Mouse (Mus musculus): Measurements from ENCODE around the gene Cadm1.
A peak's percentile ranks its signal among the peaks of the same experiment; 100 is the strongest.

Cadm1 gene

GRCm38 (mm10) chr9:47552960-47553575 is 23.1 kb downstream of the Cadm1 start:
- no peak for DNase-seq

- peak; percentile 62 for DNase-seq
Measured at GRCm38 (mm10) chr9:47560726-47561125, 30.8 kb downstream of the Cadm1 start.

DNA sequence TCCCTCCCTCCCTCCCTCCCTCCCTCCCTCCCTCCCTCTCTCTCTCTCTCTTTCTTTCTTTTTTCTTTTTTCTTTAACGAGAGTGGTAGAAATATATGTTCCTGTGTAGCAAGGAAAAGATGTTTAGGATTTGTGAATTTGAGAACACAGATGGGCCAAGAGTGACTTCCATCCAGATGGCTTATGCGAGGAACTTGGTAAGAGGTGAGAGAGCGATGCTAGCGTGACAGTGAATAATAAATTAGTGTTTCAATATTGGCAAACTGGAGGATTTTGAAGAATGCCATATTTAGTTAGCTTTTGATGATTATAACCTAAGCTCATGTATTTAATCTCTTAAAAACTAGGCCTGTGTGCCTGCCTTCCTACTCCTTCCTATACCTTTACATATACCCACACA is 31.6 kb downstream of the Cadm1 start:
- DNase-seq, result no peak

DNA sequence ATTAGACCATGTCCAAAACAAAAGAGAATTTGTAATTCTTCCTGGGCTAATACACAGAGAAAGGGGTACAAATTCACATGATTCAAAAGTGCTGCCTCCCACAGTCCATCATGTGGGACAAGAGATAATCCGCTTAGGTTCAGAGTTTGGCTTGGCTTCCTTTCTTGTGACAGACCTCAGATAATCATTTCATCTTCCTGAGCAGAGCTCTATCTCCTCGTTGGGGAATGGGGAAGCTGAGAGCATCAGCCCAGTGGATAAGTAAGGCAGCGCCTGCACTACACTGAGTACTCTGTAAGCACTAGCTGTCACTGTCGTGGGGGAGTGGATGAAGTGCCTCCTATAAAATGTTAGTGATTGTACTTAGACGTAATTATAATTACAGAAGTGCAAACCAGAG is 35.1 kb downstream of the Cadm1 start:
- no peak for DNase-seq

- DNase-seq, result no peak
Measured at GRCm38 (mm10) chr9:47567873-47568272, 37.9 kb downstream of the Cadm1 start.

DNA sequence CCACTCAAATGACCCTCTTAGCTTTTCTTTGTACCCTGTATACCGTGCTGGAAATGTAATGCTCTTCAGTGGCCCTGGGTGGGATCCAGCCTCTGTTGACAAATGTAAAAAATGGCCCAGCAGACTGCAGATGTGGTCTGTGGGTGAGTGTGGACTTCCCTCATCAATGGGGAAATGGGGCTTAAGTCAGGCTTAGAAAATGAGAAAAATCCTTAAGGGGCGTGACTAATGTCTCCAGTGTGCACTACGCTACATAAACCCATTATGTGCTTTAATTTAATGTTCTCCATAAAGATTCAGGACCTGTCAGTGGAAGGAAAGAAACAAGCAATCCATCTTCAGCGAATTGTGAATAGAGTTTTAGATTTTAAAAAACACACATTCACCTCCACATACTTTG is 40.2 kb downstream of the Cadm1 start:
- DNase-seq, result no peak

DNA sequence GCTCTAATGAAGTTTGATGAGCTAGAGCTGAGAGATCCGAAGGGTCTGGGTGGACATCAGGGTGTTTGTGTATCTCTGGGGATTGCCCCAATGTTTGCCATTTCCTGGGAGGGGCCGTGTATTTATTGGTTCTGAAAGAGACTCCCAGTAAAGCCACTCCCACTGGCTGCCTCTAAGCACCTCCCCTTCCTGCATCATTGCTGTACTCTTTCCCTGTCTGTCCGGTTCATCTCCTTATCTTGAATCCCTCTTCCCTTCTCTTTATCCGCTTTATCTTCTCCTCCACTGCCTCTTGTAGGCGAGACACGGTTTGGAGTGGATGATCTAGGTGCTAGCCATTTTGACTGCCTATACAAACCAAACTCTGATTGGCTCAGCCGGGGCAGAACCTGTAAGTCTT is 41.5 kb downstream of the Cadm1 start:
- no peak for DNase-seq

- no peak for DNase-seq
Measured at GRCm38 (mm10) chr9:47572132-47572531, 42.2 kb downstream of the Cadm1 start.

- no peak for DNase-seq
Measured at GRCm38 (mm10) chr9:47573456-47573855, 43.5 kb downstream of the Cadm1 start.

- DNase-seq, result no peak
Measured at GRCm38 (mm10) chr9:47574710-47575414, 44.9 kb downstream of the Cadm1 start.

DNA sequence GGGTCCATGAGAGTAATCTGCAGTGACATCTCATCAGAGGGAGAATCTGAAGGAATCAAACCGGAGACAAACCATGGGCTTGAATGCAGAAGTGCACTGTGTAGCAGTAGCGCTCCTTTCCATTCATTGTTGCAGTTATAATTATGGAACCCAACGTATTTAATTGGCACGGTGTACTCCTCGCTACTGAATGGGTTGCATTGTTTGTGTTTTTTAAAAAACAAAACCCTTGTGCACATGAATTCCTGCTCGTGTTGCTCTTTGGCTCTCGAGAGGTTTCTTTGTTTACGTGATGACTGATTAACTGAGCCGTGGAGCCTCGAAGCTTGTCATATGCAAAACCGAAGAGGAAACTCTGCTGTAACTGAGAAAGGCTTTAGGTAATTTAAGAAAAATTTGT is 45.8 kb downstream of the Cadm1 start:
- DNase-seq, result no peak

- no peak for DNase-seq
Measured at GRCm38 (mm10) chr9:47579464-47579863, 49.5 kb downstream of the Cadm1 start.

- no peak for DNase-seq
Measured at GRCm38 (mm10) chr9:47581576-47582365, 51.8 kb downstream of the Cadm1 start.

DNA sequence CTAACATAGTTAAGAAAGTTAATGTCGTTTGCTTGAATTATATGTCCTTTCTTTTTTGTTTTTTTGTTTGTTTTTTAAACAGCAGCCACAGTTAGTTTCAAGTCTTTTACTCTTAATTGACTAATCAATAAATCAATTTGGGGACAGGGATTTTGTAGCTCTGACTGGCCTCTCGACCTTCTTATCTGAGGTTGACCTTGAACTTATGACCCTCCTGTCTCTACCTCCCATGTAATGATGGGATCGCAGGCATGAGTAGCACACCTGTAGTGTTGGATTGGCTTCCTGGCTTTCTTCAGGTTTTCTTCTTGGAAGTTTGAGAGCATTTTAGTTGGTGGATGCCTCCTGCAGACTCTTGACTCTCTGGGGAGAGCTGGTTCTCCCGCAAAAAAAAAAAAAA is 53.3 kb downstream of the Cadm1 start:
- no peak for DNase-seq

DNA sequence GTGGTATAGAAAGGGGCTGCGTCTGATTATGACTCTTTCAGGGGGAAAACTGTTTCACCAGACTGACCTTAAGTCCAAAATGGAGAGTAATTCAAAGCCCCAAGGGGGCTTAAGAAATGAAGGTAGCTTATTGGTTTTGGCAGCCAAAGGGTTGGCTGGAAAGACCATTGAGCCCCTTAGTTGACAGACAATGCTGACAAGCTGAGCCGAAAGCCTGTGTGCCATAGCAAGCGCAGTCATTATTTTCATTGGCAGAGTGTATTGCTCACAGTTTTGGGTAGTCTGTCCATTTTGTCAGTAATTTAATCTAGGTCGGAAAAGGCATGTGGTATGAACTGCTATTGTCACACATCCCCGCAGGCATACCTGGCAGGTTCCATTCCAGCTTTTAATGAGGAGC is 56.2 kb downstream of the Cadm1 start:
- no peak for DNase-seq

GRCm38 (mm10) chr9:47586839-47587238 is 56.9 kb downstream of the Cadm1 start:
- DNase-seq, result no peak

- DNase-seq, result peak; percentile 71
Measured at GRCm38 (mm10) chr9:47587577-47588194, 57.7 kb downstream of the Cadm1 start.

GRCm38 (mm10) chr9:47589832-47590231 is 59.9 kb downstream of the Cadm1 start:
- no peak for DNase-seq

- DNase-seq, result no peak
Measured at GRCm38 (mm10) chr9:47601541-47601940, 71.6 kb downstream of the Cadm1 start.

DNA sequence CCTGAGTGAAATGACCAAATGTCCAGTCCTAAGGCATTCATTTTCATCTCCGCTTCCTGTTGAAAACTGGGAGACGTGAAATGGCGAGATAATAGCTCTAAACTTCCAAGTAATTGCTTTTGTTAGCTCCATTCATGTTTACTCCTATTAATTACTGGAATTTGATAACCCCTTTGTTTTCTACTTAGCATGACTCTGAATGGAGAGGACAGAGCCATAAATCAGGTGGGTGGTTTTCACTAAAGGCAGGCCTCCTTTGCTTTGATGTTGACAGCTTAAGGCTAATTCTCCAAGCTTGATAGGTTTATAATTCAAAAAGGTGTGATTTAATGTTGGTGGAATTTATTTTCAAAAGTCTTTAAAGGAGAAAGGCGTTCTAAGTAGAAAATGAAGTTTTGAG is 74.0 kb downstream of the Cadm1 start:
- no peak for DNase-seq

GRCm38 (mm10) chr9:47605628-47606027 is 75.7 kb downstream of the Cadm1 start:
- no peak for DNase-seq

- no peak for DNase-seq
Measured at GRCm38 (mm10) chr9:47608441-47608840, 78.5 kb downstream of the Cadm1 start.

DNA sequence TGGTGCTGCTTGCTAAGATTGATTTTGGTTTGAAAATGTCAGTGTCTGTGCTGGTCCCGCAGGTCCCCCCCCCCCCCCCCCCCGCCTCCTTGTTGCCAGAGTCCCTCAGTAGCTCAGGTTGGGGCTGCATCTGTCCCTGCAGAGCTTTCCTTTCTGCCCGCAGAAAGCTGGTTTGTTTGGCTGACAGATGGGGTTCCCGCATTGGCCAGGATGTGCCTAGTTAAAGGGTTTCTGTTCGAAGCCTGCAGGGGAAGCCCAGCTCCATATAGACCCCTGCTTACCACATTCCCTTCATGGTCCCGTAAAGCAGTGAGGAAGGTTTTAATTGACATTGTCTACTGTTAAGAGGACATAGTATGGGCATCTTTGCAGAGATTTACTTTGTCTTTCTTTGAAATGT is 78.9 kb downstream of the Cadm1 start:
- DNase-seq, result no peak

DNA sequence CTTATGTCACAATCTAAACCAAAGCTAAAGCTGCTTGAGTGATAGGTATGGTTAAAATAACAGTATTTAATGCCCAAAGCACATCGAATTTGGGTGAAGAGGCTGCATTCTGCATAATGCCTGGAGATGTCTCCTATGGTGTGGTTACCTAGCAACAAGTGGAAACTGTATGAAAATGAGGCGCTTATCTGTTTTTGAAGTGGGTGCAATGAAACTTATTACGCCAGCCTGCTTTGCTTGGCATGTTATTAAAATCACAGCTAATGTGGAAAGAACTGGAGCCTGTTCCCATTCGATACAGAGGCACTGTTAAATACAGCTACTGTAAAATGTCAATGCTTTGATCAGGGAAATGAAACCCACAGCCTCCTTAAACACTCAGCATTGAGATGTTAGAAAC is 79.5 kb downstream of the Cadm1 start:
- no peak for DNase-seq

Data from kidney, adult 9 months (tissue).